Mouse (Mus musculus): ENCODE measurements around the gene N4bp2. TPM values are rescaled to one million over a fixed set of nuclear protein-coding genes. Genes with fewer than 3 reads are reported as not detected.
"Not testable (repeated sequence)": the region's sequence is repeated elsewhere in the genome, so short reads cannot be mapped to it uniquely, and the experiment has no call there.

N4bp2 gene
- polyA plus RNA-seq, 1 experiment from 2014 or later = 24.0 TPM

- no peak for ATAC-seq (ENCODE audit: low FRiP score, low read depth)
- Histone ChIP-seq H3K4me2 (replicated peaks) (no peak overlapping the region), H3K36me3 (peaks cover 3% of the 10 kb centered on the region; the same call in 1 of the 2 replicates), H3K27ac (no peak overlapping the region), H3K4me3 (no peak overlapping the region), H3K27me3 (replicated peaks) (no peaks in the 10 kb centered on the region), H3K9ac (no peak overlapping the region), H3K9me3 (no peaks in the 10 kb centered on the region), H3K4me1 (peaks cover 4% of the 10 kb centered on the region; the same call in 1 of the 2 replicates)
- 89% methylated on average over 5 of the region's 5 CpGs for whole genome bisulfite sequencing
These were observed 4.7 kb downstream of the N4bp2 start for GRCm38 (mm10) chr5:65768007-65768406.

GRCm38 (mm10) chr5:65770065-65770464 is 6.7 kb downstream of the N4bp2 start:
- no peak overlapping the region for H3K4me2 ChIP-seq (replicated peaks)
- no peak overlapping the region for H3K9ac ChIP-seq
- H3K36me3 ChIP-seq = peaks cover 8% of the 10 kb centered on the region; the same call in 1 of the 2 replicates
- H3K9me3 ChIP-seq = no peaks in the 10 kb centered on the region
- peaks cover 4% of the 10 kb centered on the region; the same call in 1 of the 2 replicates for H3K4me1 ChIP-seq
- H3K27me3 ChIP-seq (replicated peaks) = no peaks in the 10 kb centered on the region
- WGBS = 95% methylated on average over 7 of the region's 7 CpGs
- no peak overlapping the region for H3K4me3 ChIP-seq
- ATAC-seq (ENCODE audit: low FRiP score, low read depth) = no peak
- H3K27ac ChIP-seq = no peak overlapping the region

- ATAC-seq (ENCODE audit: low FRiP score, low read depth) = no peak
- Histone ChIP-seq H3K9ac (no peak overlapping the region), H3K9me3 (no peaks in the 10 kb centered on the region), H3K4me3 (no peak overlapping the region), H3K27ac (no peak overlapping the region), H3K36me3 (peaks cover 9% of the 10 kb centered on the region; the same call in 1 of the 2 replicates), H3K27me3 (replicated peaks) (no peaks in the 10 kb centered on the region), H3K4me2 (replicated peaks) (no peak overlapping the region), H3K4me1 (peaks cover 2% of the 10 kb centered on the region; the same call in 1 of the 2 replicates)
- 87% methylated on average over 4 of the region's 4 CpGs for WGBS
These were observed 7.2 kb downstream of the N4bp2 start for GRCm38 (mm10) chr5:65770493-65770892.

GRCm38 (mm10) chr5:65773957-65774356 is 10.6 kb downstream of the N4bp2 start:
- not testable (repeated sequence) for H3K27ac ChIP-seq; H3K9me3 ChIP-seq; H3K9ac ChIP-seq; ATAC-seq (ENCODE audit: low FRiP score, low read depth); H3K4me1 ChIP-seq; H3K4me2 ChIP-seq (replicated peaks); H3K4me3 ChIP-seq; H3K27me3 ChIP-seq (replicated peaks)
- 95% methylated on average over 3 of the region's 3 CpGs for WGBS
- peaks cover 30% of the 10 kb centered on the region for H3K36me3 ChIP-seq

DNA sequence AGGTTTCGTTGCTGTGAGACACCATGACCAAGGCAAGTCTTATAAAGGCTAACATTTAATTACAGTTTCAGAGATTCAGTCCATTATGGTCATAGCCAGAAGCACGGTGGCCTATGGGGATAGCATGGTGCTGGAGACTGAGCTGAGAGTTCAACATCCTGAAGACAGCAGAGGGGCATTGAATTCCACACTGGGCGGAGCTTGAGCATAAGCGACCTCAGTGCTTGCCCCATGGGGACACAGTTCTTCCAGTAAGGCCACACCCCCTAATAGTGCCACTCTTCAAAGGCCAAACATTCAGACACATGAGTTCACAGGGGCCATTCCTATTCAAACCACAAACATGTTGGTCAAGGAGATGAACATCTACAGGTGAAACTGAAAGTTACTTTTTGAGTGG is 12.8 kb downstream of the N4bp2 start:
- peaks cover 37% of the 10 kb centered on the region for H3K36me3 ChIP-seq
- ATAC-seq (ENCODE audit: low FRiP score, low read depth) = no peak

GRCm38 (mm10) chr5:65776907-65777306 is 13.6 kb downstream of the N4bp2 start:
- no peaks in the 10 kb centered on the region for H3K27me3 ChIP-seq (replicated peaks)
- H3K9ac ChIP-seq = no peak overlapping the region
- H3K4me3 ChIP-seq = no peak overlapping the region
- WGBS = 96% methylated on average over 3 of the region's 3 CpGs
- ATAC-seq (ENCODE audit: low FRiP score, low read depth) = no peak
- H3K27ac ChIP-seq = no peak overlapping the region
- peaks cover 41% of the 10 kb centered on the region for H3K36me3 ChIP-seq
- H3K4me1 ChIP-seq = no peaks in the 10 kb centered on the region
- no peak overlapping the region for H3K4me2 ChIP-seq (replicated peaks)
- no peaks in the 10 kb centered on the region for H3K9me3 ChIP-seq

More for the DNA sequence above, 12.8 kb downstream of the N4bp2 start:
- H3K9ac ChIP-seq = no peak overlapping the region
- H3K4me2 ChIP-seq (replicated peaks) = no peak overlapping the region
- no peaks in the 10 kb centered on the region for H3K27me3 ChIP-seq (replicated peaks)
- no peak overlapping the region for H3K4me3 ChIP-seq
- H3K27ac ChIP-seq = no peak overlapping the region
- H3K4me1 ChIP-seq = no peaks in the 10 kb centered on the region
- H3K9me3 ChIP-seq = no peaks in the 10 kb centered on the region
- WGBS = 87% methylated on average over 4 of the region's 4 CpGs

DNA sequence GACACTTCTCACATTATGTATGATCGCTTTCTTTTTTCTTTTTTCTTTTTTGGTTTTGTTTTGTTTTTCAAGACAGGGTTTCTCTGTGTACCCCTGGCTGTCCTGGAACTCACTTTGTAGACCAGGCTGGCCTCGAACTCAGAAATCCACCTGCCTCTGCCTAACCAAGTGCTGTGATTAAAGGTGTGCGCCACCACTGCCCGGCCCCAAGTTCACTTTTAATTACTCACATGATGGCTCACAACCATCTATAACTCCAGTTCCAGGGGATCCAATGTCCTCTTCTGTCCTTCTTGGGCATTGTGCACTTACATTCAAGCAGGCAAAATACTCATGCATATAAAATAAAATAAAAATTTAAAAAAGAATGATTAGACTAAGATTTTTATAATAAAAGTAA is 15.7 kb downstream of the N4bp2 start:
- H3K4me2 ChIP-seq (replicated peaks) = not testable (repeated sequence)

DNA sequence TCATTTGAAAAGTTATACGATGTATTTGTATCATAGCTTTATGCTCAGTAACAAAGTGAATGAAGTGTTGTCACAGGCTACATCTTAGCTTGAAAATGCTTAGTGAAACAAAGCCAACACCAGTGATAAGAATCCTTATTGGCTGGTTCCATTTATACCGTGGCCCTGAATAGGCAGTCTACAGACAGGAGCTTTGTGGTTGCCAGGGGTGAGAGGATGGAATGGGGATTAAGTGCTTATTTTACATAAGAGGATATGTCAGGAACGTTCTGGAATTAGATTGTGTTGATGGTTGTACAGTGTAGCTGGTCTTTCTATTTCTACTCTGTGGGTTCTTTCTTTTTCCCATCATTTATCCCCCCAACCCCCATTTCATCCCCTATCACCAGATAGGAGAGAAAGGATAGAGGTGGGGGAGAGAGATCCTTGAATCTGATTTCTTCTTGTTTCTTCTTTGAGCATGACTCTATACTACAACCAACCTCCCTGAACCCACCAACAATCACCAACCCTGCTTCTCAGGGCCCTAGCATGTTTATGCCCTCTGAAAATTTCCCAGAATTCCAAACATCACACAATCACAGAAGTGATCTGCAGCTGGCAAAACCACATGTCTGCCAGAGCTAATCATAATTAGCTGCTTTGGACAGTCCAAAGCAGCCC is 16.2 kb downstream of the N4bp2 start:
- Histone ChIP-seq H3K4me1 (no peaks in the 10 kb centered on the region), H3K9me3 (no peaks in the 10 kb centered on the region), H3K9ac (no peak overlapping the region), H3K36me3 (peaks cover 38% of the 10 kb centered on the region), H3K27me3 (replicated peaks) (no peaks in the 10 kb centered on the region), H3K4me3 (no peak overlapping the region), H3K4me2 (replicated peaks) (no peak overlapping the region), H3K27ac (no peak overlapping the region)
- ATAC-seq (ENCODE audit: low FRiP score, low read depth) = no peak
- 55% methylated on average over 3 of the region's 3 CpGs for WGBS

More for the DNA sequence above, 15.7 kb downstream of the N4bp2 start:
- not testable (repeated sequence) for ATAC-seq (ENCODE audit: low FRiP score, low read depth); H3K27ac ChIP-seq; H3K9ac ChIP-seq; H3K4me1 ChIP-seq; H3K4me3 ChIP-seq; H3K27me3 ChIP-seq (replicated peaks); H3K9me3 ChIP-seq
- WGBS = 96% methylated on average over 4 of the region's 4 CpGs
- peaks cover 38% of the 10 kb centered on the region for H3K36me3 ChIP-seq

DNA sequence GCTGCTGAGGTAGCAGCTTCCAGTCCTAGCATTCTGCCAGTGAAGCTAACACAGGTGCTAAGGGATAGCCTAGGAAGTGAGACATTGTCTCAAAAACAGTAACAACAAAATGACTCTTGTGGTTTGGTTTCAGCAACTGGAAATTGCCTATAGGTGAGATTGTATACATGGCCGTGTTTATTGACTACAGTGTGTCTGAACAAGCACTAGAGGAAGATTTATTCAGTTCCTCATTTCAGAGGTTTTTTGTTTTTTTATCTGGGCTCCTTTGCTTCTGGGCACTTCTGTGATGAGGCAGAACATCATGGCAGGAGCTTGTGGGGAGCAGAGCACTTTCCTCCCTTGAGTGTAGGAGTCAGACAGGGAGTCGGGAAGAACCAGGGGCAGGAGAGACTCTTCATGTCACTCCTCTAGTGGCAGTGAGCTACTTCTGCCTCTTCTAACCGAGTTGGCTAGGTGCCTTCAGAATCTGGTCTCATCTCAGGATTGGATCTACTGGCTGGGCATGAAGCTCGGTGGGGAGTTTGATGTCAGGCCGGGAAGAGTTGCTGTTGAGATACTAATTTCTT is 17.9 kb downstream of the N4bp2 start:
- WGBS = 93% methylated on average over 5 of the region's 5 CpGs
- H3K27me3 ChIP-seq (replicated peaks) = no peaks in the 10 kb centered on the region
- H3K27ac ChIP-seq = no peak overlapping the region
- no peaks in the 10 kb centered on the region for H3K4me1 ChIP-seq
- no peak overlapping the region for H3K4me2 ChIP-seq (replicated peaks)
- no peak overlapping the region for H3K9ac ChIP-seq
- ATAC-seq (ENCODE audit: low FRiP score, low read depth) = no peak
- H3K36me3 ChIP-seq = peaks cover 33% of the 10 kb centered on the region
- H3K9me3 ChIP-seq = no peaks in the 10 kb centered on the region
- no peak overlapping the region for H3K4me3 ChIP-seq

DNA sequence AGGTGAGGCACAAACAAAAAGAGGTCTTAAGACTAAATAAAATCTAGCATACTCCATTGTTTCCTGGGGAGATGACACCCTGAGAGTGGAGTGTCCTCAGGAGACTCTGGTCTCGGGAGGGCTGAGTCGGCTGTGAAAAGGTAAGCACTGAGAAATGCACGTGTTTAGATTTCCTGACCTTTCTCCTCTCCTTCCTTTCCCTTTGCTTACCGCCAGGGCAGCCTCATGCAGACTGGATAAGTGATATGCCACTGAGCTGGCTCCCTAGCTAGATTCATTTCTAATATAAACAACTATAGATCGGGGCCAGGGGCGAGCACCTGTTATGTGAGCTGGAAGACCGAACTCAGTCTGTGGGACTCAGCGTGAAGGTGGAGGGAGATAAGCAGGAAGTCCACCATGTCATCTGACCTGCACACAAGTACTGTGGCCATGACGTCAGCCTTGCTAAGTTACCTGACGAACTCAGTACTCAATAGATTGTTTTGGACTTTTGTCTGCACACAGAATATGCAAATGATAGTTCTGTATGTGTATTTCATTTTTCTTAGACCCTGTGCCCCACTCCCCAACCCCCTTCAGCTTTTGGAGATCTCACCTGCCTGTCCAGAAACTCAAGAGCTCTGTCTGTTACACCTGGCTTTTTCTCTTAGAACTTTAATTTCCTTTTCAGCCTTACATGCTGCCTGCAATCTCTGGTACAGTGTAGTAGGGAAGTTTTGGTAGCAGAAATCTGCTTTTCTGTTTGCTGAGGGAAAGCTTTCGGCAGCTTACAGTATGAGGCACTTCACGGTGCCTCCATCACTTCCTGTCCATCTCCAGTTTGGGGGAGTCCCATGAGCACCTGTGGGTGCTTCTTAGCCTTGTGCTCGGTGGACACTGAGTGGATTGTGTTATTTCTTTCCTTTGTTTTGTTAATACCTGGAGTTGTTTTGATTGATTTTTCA is 18.7 kb downstream of the N4bp2 start:
- Histone ChIP-seq H3K27me3 (replicated peaks) (no peaks in the 10 kb centered on the region), H3K4me1 (no peaks in the 10 kb centered on the region), H3K4me3 (no peak overlapping the region), H3K9ac (no peak overlapping the region), H3K27ac (no peak overlapping the region), H3K9me3 (no peaks in the 10 kb centered on the region), H3K36me3 (peaks cover 25% of the 10 kb centered on the region), H3K4me2 (replicated peaks) (no peak overlapping the region)
- 90% methylated on average over 13 of the region's 13 CpGs for WGBS
- no peak for ATAC-seq (ENCODE audit: low FRiP score, low read depth)

DNA sequence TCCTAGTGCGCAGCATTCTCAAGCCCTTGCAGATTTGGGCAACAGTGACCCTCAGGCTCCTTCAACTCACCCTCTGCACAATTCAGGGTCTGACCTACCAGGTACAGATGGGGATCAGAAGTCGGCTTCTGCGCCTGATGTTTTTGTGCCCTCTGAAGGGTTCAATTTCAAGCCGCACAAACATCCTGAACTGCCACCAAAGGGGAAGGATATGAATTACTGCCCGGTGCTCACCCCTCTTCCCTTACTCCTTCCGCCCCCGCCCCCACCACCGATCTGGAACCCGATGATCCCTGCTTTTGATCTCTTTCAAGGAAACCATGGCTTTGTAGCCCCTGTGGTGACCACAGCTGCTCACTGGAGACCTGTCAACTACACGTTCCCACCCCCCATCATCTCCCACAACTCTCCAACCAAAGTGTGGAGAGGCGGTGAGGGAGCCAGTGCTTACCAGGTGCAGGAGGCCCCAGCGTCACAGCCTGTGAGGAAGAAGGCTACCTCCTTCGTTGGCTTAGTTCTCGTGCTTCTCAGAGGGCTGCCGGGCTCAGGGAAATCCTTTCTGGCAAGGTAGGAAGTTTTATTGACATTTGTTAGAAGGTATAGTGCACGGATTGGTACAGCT is 27.4 kb downstream of the N4bp2 start:
- Histone ChIP-seq H3K27me3 (replicated peaks) (no peaks in the 10 kb centered on the region), H3K27ac (no peak overlapping the region), H3K4me3 (no peak overlapping the region), H3K9me3 (no peaks in the 10 kb centered on the region), H3K4me1 (no peaks in the 10 kb centered on the region), H3K9ac (no peak overlapping the region), H3K4me2 (replicated peaks) (no peak overlapping the region), H3K36me3 (peaks cover 36% of the 10 kb centered on the region)
- ATAC-seq (ENCODE audit: low FRiP score, low read depth) = no peak
- WGBS = 85% methylated on average over 16 of the region's 16 CpGs

GRCm38 (mm10) chr5:65794202-65794601 is 30.9 kb downstream of the N4bp2 start:
- WGBS = 93% methylated on average over 3 of the region's 3 CpGs
- Histone ChIP-seq H3K4me1 (no peaks in the 10 kb centered on the region), H3K4me3 (no peak overlapping the region), H3K9me3 (no peaks in the 10 kb centered on the region), H3K27ac (no peak overlapping the region), H3K27me3 (replicated peaks) (no peaks in the 10 kb centered on the region), H3K9ac (no peak overlapping the region), H3K4me2 (replicated peaks) (no peak overlapping the region), H3K36me3 (peaks cover 54% of the 10 kb centered on the region)
- no peak for ATAC-seq (ENCODE audit: low FRiP score, low read depth)

Data from neural tube, embryonic 12.5 days (tissue).